Mouse (Mus musculus): ENCODE data around the gene Trp53bp2. TPM values are rescaled to one million over a fixed set of nuclear protein-coding genes. Genes with fewer than 3 reads are reported as not detected.
A peak's percentile ranks its signal among the peaks of the same experiment; 100 is the strongest.

The Trp53bp2 gene
- total RNA-seq, 2 experiments from 2014 or later, result 17.2 to 20.3 TPM

DNA sequence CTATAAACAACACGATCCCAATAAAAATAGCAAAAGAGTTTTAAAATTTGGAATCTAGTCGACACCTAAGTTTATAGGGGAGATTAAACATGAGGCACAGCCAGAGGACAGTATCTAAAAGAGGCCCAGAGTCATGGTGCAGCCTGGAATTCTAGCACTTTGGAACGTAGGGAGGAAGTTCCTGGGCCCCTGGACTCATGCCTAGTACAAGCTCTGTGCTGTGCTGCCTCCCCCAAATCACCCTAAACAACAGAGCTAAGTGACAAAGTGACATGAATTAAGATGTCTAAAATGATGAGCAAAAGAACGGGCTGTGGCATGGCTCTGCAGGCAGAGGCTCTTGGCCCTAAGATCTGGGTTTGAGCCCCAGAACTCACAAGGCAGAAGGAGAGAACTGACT is 88.8 kb downstream of the Trp53bp2 start:
- intact Hi-C loops (cut with DNase I), result no loop called here
- DNase-seq, result peak; percentile 38 to 52

DNA sequence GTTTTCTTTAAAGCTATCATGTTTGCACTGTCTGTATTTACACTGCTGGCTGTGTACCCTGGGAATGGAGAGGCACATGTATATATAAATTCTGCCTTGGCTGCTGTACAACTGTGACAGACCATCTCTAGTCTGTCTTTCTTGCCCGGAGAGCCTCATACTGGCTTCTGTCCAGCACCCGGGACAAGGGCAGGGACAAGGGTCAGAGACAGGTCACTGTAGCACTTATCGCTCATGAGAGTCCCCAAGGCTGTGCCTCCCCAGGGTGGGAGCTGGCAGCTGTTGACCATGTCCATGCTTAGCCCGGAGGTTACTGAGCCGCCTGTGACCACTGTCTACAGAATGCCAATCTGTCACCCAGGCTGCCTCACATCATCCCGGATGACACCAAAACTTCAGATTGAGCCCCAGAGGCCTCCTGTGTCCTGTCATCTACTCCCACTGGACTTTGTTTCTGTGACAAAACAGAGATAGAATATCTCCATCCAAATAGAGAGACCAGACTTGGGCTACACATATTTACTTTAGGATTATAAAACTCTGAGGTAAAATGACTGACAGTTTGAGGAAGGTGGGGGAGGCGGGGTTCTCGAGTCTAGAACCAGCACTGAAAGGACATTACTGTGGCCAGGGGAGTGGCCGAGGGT is 90.6 kb downstream of the Trp53bp2 start:
- intact Hi-C loops (cut with DNase I), result loop anchor here (1.0 kb wide), 1 partner anchor 18 kb away; the partner anchor contains the start of gene Capn2
- peak; percentile 60 to 75 for DNase-seq

DNA sequence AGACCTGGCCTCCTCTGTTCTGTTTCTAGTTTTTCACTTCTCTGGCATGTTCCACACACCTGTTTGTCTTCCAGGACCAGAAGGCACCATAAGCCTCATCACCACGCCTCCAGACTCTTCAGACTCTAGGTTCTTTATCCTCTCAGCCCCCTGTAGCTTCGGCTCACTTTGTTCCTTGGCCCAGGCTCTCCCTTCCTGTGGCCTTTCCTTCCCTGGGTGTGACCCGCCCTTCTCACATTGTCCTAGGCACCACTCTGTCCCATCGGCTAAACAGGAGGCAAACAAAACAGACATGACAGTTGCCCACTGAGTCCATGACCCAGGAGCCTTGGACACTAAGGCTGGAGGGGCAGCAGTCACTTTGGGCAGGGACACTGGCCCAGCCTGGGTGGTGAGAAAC is 91.3 kb downstream of the Trp53bp2 start:
- intact Hi-C loops (cut with DNase I), result loop anchor here (1.0 kb wide), 1 partner anchor 17 kb away; the partner anchor contains the start of gene Capn2
- peak in 1 of 2 experiments; percentile 29 for DNase-seq

DNA sequence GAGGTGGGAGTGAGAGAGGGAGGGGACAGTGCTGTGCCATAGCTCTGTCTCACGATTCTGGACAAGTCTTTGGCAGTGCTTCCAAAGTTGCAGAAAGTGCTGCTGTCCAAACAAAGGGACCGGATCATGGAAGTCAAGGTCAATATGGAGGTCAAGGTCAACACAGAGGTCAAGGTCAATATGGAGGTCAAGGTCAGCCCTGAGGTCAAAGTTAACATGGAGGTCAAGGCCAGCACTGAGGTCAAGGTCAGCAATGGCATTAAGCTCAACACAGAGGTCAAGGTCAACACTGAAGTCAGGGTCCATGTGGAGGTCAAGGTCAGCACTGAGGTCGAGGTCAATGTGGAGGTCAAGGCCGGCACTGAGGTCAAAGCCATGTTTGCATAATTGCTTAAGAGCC is 91.9 kb downstream of the Trp53bp2 start:
- intact Hi-C loops (cut with DNase I), result loop anchor here (1.0 kb wide), 1 partner anchor 16 kb away; the partner anchor contains the start of gene Capn2

DNA sequence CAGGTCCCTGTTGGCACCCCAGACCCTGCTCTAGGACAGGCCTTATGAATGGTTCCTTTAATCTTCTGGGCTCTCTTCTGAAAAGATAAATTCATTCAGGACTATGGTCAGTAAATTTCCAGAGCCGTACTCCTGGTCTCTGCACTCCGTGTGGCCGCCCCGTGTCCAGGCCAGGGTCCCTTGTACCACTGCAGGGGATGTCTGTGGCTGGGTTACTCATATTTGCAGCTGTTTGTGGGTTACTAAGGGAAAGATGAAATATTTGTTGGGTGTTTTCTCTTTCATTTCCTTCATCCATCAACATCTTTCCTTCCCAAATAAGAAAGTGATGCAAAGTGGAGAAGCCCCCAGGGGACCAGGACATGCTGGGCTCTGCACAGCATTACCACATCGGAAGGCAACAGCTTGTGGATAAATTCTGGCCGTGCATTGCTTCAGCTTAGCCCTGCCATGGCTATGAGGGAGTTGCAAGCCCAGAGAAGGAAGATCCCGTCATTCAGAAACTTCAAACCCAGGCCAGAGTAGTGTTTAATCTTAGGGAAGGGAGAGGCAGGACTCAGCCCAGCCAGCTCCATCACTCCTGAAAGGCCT is 92.9 kb downstream of the Trp53bp2 start:
- peak; percentile 63 to 65 for DNase-seq
- intact Hi-C loops (cut with DNase I), result no loop called here

More for the DNA sequence above, 91.9 kb downstream of the Trp53bp2 start:
- DNase-seq, result peak in 1 of 2 experiments; percentile 29

DNA sequence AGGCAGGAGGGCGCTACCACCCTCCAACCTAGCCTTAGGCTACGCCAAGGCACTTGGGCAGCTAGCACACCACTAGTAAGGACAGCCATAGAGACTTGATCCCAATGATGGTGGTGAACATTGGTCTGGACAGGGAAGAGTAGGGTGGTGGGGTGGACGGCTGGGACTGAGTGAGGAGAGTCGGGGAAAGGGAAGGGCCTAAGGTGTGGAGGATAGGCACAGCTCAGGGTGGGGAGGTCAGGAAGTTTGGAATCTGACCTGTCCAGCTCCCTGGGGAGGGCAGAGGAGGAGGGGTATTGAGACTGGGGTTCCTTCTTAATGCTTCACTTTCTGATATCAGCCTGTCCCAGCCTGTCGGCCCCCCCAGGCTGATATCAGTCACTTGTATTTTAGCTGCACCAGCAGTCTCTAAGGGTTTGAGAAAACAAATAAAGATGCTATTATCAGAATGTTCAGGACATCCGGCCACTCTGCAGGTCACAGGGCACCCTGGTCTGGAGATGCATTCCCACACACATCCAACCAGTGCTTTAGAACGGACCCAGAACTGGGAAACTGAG is 93.6 kb downstream of the Trp53bp2 start:
- intact Hi-C loops (cut with DNase I), result no loop called here
- DNase-seq, result no peak

GRCm38 (mm10) chr1:182503206-182503900 is 94.4 kb downstream of the Trp53bp2 start:
- DNase-seq, result no peak
- intact Hi-C loops (cut with DNase I), result no loop called here

DNA sequence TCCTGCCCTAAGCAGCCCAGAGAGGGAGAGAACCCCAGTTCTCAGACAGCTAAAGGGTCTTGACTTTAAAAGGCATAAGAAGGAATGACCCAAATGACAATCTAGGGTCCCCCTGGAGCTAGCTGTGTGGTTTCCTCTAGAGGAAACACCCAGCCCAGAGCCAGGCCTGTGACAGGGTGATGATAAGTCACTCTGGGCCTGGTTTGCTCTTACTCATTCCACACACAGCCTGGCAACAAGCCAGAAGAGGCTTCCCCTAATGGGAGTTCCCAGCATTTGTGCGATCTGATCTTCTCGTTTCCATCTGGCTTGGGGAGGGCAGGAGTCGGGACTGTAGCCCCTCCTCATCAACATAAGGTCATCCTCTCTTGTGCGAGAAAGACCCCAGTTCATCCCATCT is 95.3 kb downstream of the Trp53bp2 start:
- DNase-seq, result peak; percentile 80 to 86
- intact Hi-C loops (cut with DNase I), result no loop called here

DNA sequence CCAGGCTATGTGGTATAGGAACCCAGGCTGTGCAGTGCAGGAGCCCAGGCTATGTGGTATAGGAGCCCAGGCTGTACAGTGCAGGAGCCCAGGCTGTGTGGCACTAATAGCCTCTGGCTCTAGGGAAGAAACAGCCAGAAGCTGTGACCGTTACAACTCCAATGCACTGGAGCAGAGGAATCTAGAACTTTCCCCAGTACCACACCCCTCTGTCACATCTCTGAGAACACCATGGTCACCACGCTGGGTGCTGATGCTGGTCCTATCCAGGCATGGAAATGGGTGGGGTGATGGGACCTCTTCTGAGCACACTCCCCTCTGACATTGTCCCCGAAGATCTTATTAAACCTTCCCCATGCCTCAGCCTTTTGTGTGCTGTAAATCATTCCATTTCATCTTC is 96.3 kb downstream of the Trp53bp2 start:
- intact Hi-C loops (cut with DNase I), result no loop called here
- no peak for DNase-seq

DNA sequence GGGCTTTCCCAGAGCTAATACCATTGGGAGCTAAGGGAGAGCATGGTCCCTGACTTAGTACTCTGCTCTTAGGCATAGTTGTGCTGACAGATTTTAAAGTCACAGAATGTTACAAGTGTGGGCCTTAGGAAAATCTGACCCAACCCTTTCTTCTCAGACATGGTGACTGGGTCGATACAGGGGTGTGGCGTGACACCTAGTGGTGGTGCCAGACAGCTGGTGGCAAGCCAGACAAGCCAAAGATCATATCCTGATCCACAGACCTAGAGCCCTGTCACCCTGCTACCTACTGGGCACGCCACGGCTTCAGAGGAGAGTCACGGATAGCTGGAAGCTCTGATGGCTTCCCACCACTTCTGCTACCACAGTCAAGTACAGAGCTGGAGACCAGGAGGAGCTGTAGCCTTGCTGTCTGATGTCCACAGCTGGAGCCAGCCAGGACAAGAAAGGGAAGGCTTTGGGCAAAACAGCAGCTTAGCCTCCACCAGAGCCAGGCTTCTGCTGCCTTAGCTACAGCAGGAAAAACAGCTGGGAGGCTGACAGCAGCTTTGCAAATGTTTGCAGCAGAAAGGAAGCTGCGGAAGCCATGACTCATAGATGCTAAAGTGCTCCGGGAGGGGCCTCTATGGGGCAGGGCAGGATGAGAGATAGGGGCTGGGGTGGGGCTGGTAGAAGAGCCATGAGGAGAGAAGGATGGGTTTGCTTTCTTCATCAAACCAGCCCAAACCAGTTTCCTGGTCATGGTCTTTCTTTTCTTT is 97.4 kb downstream of the Trp53bp2 start:
- peak; percentile 80 to 87 for DNase-seq
- intact Hi-C loops (cut with DNase I), result loop anchor here (1.0 kb wide), 1 partner anchor 16 kb away; no protein-coding TSS in a partner anchor

DNA sequence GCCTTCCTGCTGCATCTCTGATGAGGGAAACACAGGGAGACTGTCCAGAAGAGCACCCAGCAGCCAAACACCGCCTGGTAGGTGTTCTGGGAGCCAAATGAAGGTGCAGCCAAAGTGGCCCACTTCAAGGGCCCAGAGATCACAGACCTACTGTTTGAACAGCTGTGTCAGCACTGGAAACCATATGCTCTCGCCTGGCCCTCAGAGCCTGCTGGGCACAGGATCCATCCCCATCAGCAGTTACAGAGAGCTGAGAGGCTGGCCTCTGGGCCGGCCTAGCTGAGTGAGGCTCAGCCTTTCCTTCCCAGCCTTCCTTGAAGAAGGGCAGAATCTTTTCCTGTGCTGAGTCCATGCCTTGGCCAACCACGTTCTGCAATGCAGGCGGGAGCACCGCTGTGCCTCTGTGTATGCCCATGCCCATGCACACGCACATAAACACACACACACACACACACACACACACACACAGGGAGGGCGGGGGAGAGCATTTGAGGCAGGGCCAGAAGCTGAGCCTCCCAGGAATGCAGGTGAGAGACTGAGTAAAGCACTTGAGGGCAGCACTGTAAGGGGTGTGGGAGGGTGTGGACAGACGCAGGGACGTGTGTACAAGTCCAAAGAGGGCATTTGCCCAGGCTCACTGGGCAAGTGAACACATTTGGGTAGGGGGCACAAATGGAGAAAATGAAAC is 100.3 kb downstream of the Trp53bp2 start:
- intact Hi-C loops (cut with DNase I), result no loop called here
- DNase-seq, result no peak

- DNase-seq, result no peak
- intact Hi-C loops (cut with DNase I), result no loop called here
Observed at GRCm38 (mm10) chr1:182511073-182511472, 102.1 kb downstream of the Trp53bp2 start.

- intact Hi-C loops (cut with DNase I), result no loop called here
- no peak for DNase-seq
Observed at GRCm38 (mm10) chr1:182511778-182512177, 102.8 kb downstream of the Trp53bp2 start.

Other genes starting within 250 kb of the Trp53bp2 start
- not detected for gene Vmn1r1, start 244.7 kb upstream of the Trp53bp2 start, total RNA-seq (2021)
- 100 to 1,000 TPM in 1 of 2 experiments, 10 to 100 TPM in 1; 89.4 to 102 TPM for gene Degs1, start 126.4 kb upstream of the Trp53bp2 start, total RNA-seq (2021)
- gene Fbxo28, start 67.5 kb upstream of the Trp53bp2 start, total RNA-seq (2021), result 10 to 100 TPM; 23.5 to 26.1 TPM
- gene Capn2, start 108.4 kb downstream of the Trp53bp2 start, total RNA-seq (2021), result 10 to 100 TPM; 87.8 to 91.2 TPM
- not detected for gene Capn8, start 155.8 kb downstream of the Trp53bp2 start, total RNA-seq (2021)

All from heart, postnatal 10 days (tissue).